Mouse (Mus musculus): ENCODE data around the gene Aspg. TPM values are rescaled to one million over a fixed set of nuclear protein-coding genes. Genes with fewer than 3 reads are reported as not detected.
A peak's percentile ranks its signal among the peaks of the same experiment; 100 is the strongest.

Gene Aspg
- polyA plus RNA-seq, 1 experiment from 2014 or later, result 0.46 TPM

- no peak overlapping the region for H3K9ac ChIP-seq
- 0 out of 2 replicates have a peak, but pooled peaks cover 5% of the 10 kb centered on the region for H3K4me1 ChIP-seq
- H3K9me3 ChIP-seq (replicated peaks), result no peaks in the 10 kb centered on the region
- ATAC-seq, result no peak
- H3K4me2 ChIP-seq, result no peak overlapping the region
- no peaks in the 10 kb centered on the region for H3K36me3 ChIP-seq
- H3K27ac ChIP-seq, result no peak overlapping the region
- no peak overlapping the region for H3K4me3 ChIP-seq
- H3K27me3 ChIP-seq (replicated peaks), result 0 out of 2 replicates have a peak, but pooled peaks cover 2% of the 10 kb centered on the region
- 53% methylated on average over 4 of the region's 4 CpGs for WGBS (ENCODE audit: insufficient replicate concordance)
Observed at GRCm38 (mm10) chr12:112100106-112100505, 6.4 kb upstream of the Aspg start.

- H3K4me3 ChIP-seq, result no peak overlapping the region
- H3K9ac ChIP-seq, result no peak overlapping the region
- no peak for ATAC-seq
- no peaks in the 10 kb centered on the region for H3K9me3 ChIP-seq (replicated peaks)
- H3K36me3 ChIP-seq, result no peaks in the 10 kb centered on the region
- no peak overlapping the region for H3K27ac ChIP-seq
- no peak overlapping the region for H3K4me2 ChIP-seq
- H3K27me3 ChIP-seq (replicated peaks), result peaks cover 11% of the 10 kb centered on the region; the same call in 1 of the 2 replicates
- H3K4me1 ChIP-seq, result 0 out of 2 replicates have a peak, but pooled peaks cover 5% of the 10 kb centered on the region
- 44% methylated on average over 4 of the region's 4 CpGs for WGBS (ENCODE audit: insufficient replicate concordance)
Observed at GRCm38 (mm10) chr12:112101045-112101444, 5.4 kb upstream of the Aspg start.

- ATAC-seq, result peak; percentile 60; the same call in 1 of the 2 replicates
- Histone ChIP-seq H3K9me3 (replicated peaks) (no peaks in the 10 kb centered on the region), H3K36me3 (no peaks in the 10 kb centered on the region), H3K9ac (no peak overlapping the region), H3K4me1 (peaks cover 5% of the 10 kb centered on the region; the same call in 1 of the 2 replicates), H3K27me3 (replicated peaks) (peaks cover 31% of the 10 kb centered on the region), H3K4me2 (no peak overlapping the region), H3K27ac (peak overlapping the region; percentile 20; the same call in 1 of the 2 replicates), H3K4me3 (no peak overlapping the region)
- WGBS (ENCODE audit: insufficient replicate concordance), result 73% methylated on average over 5 of the region's 5 CpGs
Observed at GRCm38 (mm10) chr12:112103179-112103578, 3.3 kb upstream of the Aspg start.

- H3K9ac ChIP-seq, result no peak overlapping the region
- no peaks in the 10 kb centered on the region for H3K9me3 ChIP-seq (replicated peaks)
- no peak for ATAC-seq
- H3K4me3 ChIP-seq, result no peak overlapping the region
- H3K4me1 ChIP-seq, result peaks cover 5% of the 10 kb centered on the region; the same call in 1 of the 2 replicates
- H3K4me2 ChIP-seq, result no peak overlapping the region
- WGBS (ENCODE audit: insufficient replicate concordance), result 74% methylated on average over 11 of the region's 11 CpGs
- peaks cover 33% of the 10 kb centered on the region for H3K27me3 ChIP-seq (replicated peaks)
- no peak overlapping the region for H3K27ac ChIP-seq
- no peaks in the 10 kb centered on the region for H3K36me3 ChIP-seq
Observed at GRCm38 (mm10) chr12:112104890-112105289, 1.6 kb upstream of the Aspg start.

- Histone ChIP-seq H3K4me1 (peaks cover 4% of the 10 kb centered on the region; the same call in 1 of the 2 replicates), H3K4me2 (no peak overlapping the region), H3K36me3 (no peaks in the 10 kb centered on the region), H3K9ac (no peak overlapping the region), H3K27me3 (replicated peaks) (peaks cover 55% of the 10 kb centered on the region), H3K27ac (no peak overlapping the region), H3K4me3 (no peak overlapping the region), H3K9me3 (replicated peaks) (no peaks in the 10 kb centered on the region)
- ATAC-seq, result no peak
- WGBS (ENCODE audit: insufficient replicate concordance), result 58% methylated on average over 8 of the region's 8 CpGs
Observed at GRCm38 (mm10) chr12:112107685-112108084, 1.2 kb downstream of the Aspg start.

- H3K9me3 ChIP-seq (replicated peaks), result no peaks in the 10 kb centered on the region
- no peak for ATAC-seq
- no peak overlapping the region for H3K27ac ChIP-seq
- H3K36me3 ChIP-seq, result no peaks in the 10 kb centered on the region
- WGBS (ENCODE audit: insufficient replicate concordance), result 66% methylated on average over 11 of the region's 11 CpGs
- no peak overlapping the region for H3K4me2 ChIP-seq
- H3K27me3 ChIP-seq (replicated peaks), result peaks cover 55% of the 10 kb centered on the region
- H3K4me3 ChIP-seq, result no peak overlapping the region
- H3K9ac ChIP-seq, result no peak overlapping the region
- H3K4me1 ChIP-seq, result no peaks in the 10 kb centered on the region; the same call in 1 of the 2 replicates
Observed at GRCm38 (mm10) chr12:112108696-112109445, 2.4 kb downstream of the Aspg start.

GRCm38 (mm10) chr12:112109701-112110100 is 3.2 kb downstream of the Aspg start:
- H3K9me3 ChIP-seq (replicated peaks), result no peaks in the 10 kb centered on the region
- no peak overlapping the region for H3K4me3 ChIP-seq
- no peak overlapping the region for H3K4me2 ChIP-seq
- H3K27me3 ChIP-seq (replicated peaks), result peaks cover 55% of the 10 kb centered on the region
- WGBS (ENCODE audit: insufficient replicate concordance), result 62% methylated on average over 9 of the region's 9 CpGs
- no peak overlapping the region for H3K9ac ChIP-seq
- no peak for ATAC-seq
- no peaks in the 10 kb centered on the region for H3K36me3 ChIP-seq
- H3K4me1 ChIP-seq, result no peaks in the 10 kb centered on the region; the same call in 1 of the 2 replicates
- no peak overlapping the region for H3K27ac ChIP-seq

GRCm38 (mm10) chr12:112111323-112111722 is 4.8 kb downstream of the Aspg start:
- H3K4me3 ChIP-seq, result no peak overlapping the region
- no peaks in the 10 kb centered on the region; the same call in 1 of the 2 replicates for H3K4me1 ChIP-seq
- H3K27ac ChIP-seq, result no peak overlapping the region
- WGBS (ENCODE audit: insufficient replicate concordance), result 77% methylated on average over 5 of the region's 5 CpGs
- H3K9ac ChIP-seq, result no peak overlapping the region
- peaks cover 47% of the 10 kb centered on the region for H3K27me3 ChIP-seq (replicated peaks)
- no peak overlapping the region for H3K4me2 ChIP-seq
- H3K9me3 ChIP-seq (replicated peaks), result no peaks in the 10 kb centered on the region
- no peak for ATAC-seq
- H3K36me3 ChIP-seq, result no peaks in the 10 kb centered on the region

- WGBS (ENCODE audit: insufficient replicate concordance), result 76% methylated on average over 6 of the region's 6 CpGs
- H3K4me3 ChIP-seq, result no peak overlapping the region
- ATAC-seq, result no peak
- no peak overlapping the region for H3K27ac ChIP-seq
- H3K9ac ChIP-seq, result no peak overlapping the region
- no peaks in the 10 kb centered on the region for H3K36me3 ChIP-seq
- H3K27me3 ChIP-seq (replicated peaks), result peaks cover 38% of the 10 kb centered on the region
- no peaks in the 10 kb centered on the region for H3K9me3 ChIP-seq (replicated peaks)
- H3K4me1 ChIP-seq, result no peaks in the 10 kb centered on the region
- H3K4me2 ChIP-seq, result no peak overlapping the region
Observed at GRCm38 (mm10) chr12:112112235-112112634, 5.8 kb downstream of the Aspg start.

GRCm38 (mm10) chr12:112112686-112113396 is 6.4 kb downstream of the Aspg start:
- Histone ChIP-seq H3K4me2 (no peak overlapping the region), H3K4me1 (no peaks in the 10 kb centered on the region), H3K27ac (no peak overlapping the region), H3K36me3 (no peaks in the 10 kb centered on the region), H3K4me3 (no peak overlapping the region), H3K9me3 (replicated peaks) (no peaks in the 10 kb centered on the region), H3K9ac (no peak overlapping the region), H3K27me3 (replicated peaks) (peaks cover 32% of the 10 kb centered on the region)
- WGBS (ENCODE audit: insufficient replicate concordance), result 14% methylated on average over 13 of the region's 13 CpGs
- no peak; the same call in 1 of the 2 replicates for ATAC-seq

- WGBS (ENCODE audit: insufficient replicate concordance), result 10% methylated on average over 7 of the region's 7 CpGs
- Histone ChIP-seq H3K9me3 (replicated peaks) (no peaks in the 10 kb centered on the region), H3K9ac (no peak overlapping the region), H3K4me3 (no peak overlapping the region), H3K4me2 (no peak overlapping the region), H3K36me3 (no peaks in the 10 kb centered on the region), H3K4me1 (no peaks in the 10 kb centered on the region), H3K27me3 (replicated peaks) (peaks cover 30% of the 10 kb centered on the region), H3K27ac (no peak overlapping the region)
- ATAC-seq, result no peak
Observed at GRCm38 (mm10) chr12:112113710-112114109, 7.2 kb downstream of the Aspg start.

- no peak overlapping the region for H3K4me3 ChIP-seq
- ATAC-seq, result no peak
- WGBS (ENCODE audit: insufficient replicate concordance), result 50% methylated on average over 5 of the region's 5 CpGs
- peaks cover 17% of the 10 kb centered on the region; the same call in 1 of the 2 replicates for H3K27me3 ChIP-seq (replicated peaks)
- H3K4me1 ChIP-seq, result no peaks in the 10 kb centered on the region
- no peak overlapping the region for H3K9ac ChIP-seq
- no peak overlapping the region for H3K27ac ChIP-seq
- no peaks in the 10 kb centered on the region for H3K36me3 ChIP-seq
- no peaks in the 10 kb centered on the region for H3K9me3 ChIP-seq (replicated peaks)
- no peak overlapping the region for H3K4me2 ChIP-seq
Observed at GRCm38 (mm10) chr12:112117006-112117405, 10.5 kb downstream of the Aspg start.
